Mouse (Mus musculus): ENCODE measurements around the gene Ccdc14. TPM values are rescaled to one million over a fixed set of nuclear protein-coding genes. Genes with fewer than 3 reads are reported as not detected.

The Ccdc14 gene
- total RNA-seq, 2 experiments from 2014 or later, result 2.1 to 3.4 TPM

GRCm38 (mm10) chr16:34766193-34766592 lies 75.8 kb downstream of the Ccdc14 start:
- DNase-seq (ENCODE audit: extremely low spot score in 1 of 2, low spot score in 2 of 2), result no peak
- Histone ChIP-seq H3K27ac (no peak overlapping the region), H3K4me3 (no peak overlapping the region)
- intact Hi-C loops (cut with DNase I), result no loop called here
- no peak for TF ChIP-seq CTCF (IDR thresholded peaks at IDR 0.05)

GRCm38 (mm10) chr16:34767443-34767842 lies 77.0 kb downstream of the Ccdc14 start:
- Histone ChIP-seq H3K4me3 (no peak overlapping the region), H3K27ac (no peak overlapping the region)
- no peak for TF ChIP-seq CTCF (IDR thresholded peaks at IDR 0.05)
- intact Hi-C loops (cut with DNase I), result no loop called here
- no peak for DNase-seq (ENCODE audit: extremely low spot score in 1 of 2, low spot score in 2 of 2)

GRCm38 (mm10) chr16:34768436-34768835 lies 78.0 kb downstream of the Ccdc14 start:
- no peak for DNase-seq (ENCODE audit: extremely low spot score in 1 of 2, low spot score in 2 of 2)
- TF ChIP-seq CTCF (IDR thresholded peaks at IDR 0.05), result no peak
- intact Hi-C loops (cut with DNase I), result no loop called here
- Histone ChIP-seq H3K27ac (no peak overlapping the region), H3K4me3 (no peak overlapping the region)

- Histone ChIP-seq H3K27ac (no peak overlapping the region), H3K4me3 (no peak overlapping the region)
- intact Hi-C loops (cut with DNase I), result no loop called here
- TF ChIP-seq CTCF (IDR thresholded peaks at IDR 0.05), result no peak
- DNase-seq (ENCODE audit: extremely low spot score in 1 of 2, low spot score in 2 of 2), result no peak
Measured at GRCm38 (mm10) chr16:34770127-34770526, 79.7 kb downstream of the Ccdc14 start.

- Histone ChIP-seq H3K27ac (no peak overlapping the region), H3K4me3 (no peak overlapping the region)
- DNase-seq (ENCODE audit: extremely low spot score in 1 of 2, low spot score in 2 of 2), result no peak
- no peak for TF ChIP-seq CTCF (IDR thresholded peaks at IDR 0.05)
- intact Hi-C loops (cut with DNase I), result no loop called here
Measured at GRCm38 (mm10) chr16:34772445-34773032, 82.1 kb downstream of the Ccdc14 start.

Other genes with a start within 250 kb of the Ccdc14 start
- gene Kalrn, start 117.1 kb upstream of the Ccdc14 start, total RNA-seq (2021), result 100 to 1,000 TPM; 539 to 570 TPM
- gene Ropn1, start 40.7 kb upstream of the Ccdc14 start, total RNA-seq (2021), result not detected
- 10 to 100 TPM; 14.5 to 14.9 TPM for gene Mylk, start 54.6 kb downstream of the Ccdc14 start, total RNA-seq (2021)

Data from left cerebral cortex, adult 2 months (tissue).